Mouse (Mus musculus): ENCODE data around the gene Rassf7. TPM values are rescaled to one million over a fixed set of nuclear protein-coding genes. Genes with fewer than 3 reads are reported as not detected.
"Not testable (repeated sequence)": the region's sequence is repeated elsewhere in the genome, so short reads cannot be mapped to it uniquely, and the experiment has no call there.

The Rassf7 gene
- total RNA-seq, 2 experiments from 2014 or later = 1.2 to 1.5 TPM

- no peak for DNase-seq
- intact Hi-C loops (cut with DNase I) = loop anchor here (10.0 kb wide), 1 partner anchor 56 kb away; no protein-coding TSS in a partner anchor
Observed at GRCm38 (mm10) chr7:141220377-141220776, 4.7 kb downstream of the Rassf7 start.

- DNase-seq = peak; percentile 96
- intact Hi-C loops (cut with DNase I) = loop anchor here (10.0 kb wide), 1 partner anchor 57 kb away; no protein-coding TSS in a partner anchor
Observed at GRCm38 (mm10) chr7:141221249-141222125, 5.8 kb downstream of the Rassf7 start.

- intact Hi-C loops (cut with DNase I) = loop anchor here (10.0 kb wide), 1 partner anchor 57 kb away; no protein-coding TSS in a partner anchor
- DNase-seq = no peak
Observed at GRCm38 (mm10) chr7:141222126-141222467, 6.4 kb downstream of the Rassf7 start.

- no peak for DNase-seq
- intact Hi-C loops (cut with DNase I) = loop anchor here (10.0 kb wide), 1 partner anchor 58 kb away; no protein-coding TSS in a partner anchor
Observed at GRCm38 (mm10) chr7:141222696-141223215, 7.1 kb downstream of the Rassf7 start.

GRCm38 (mm10) chr7:141226535-141226934, 10.9 kb downstream of the Rassf7 start:
- no peak for DNase-seq
- intact Hi-C loops (cut with DNase I) = loop anchor here (5.0 to 10.0 kb wide), 2 partner anchors 62 to 136 kb away; no protein-coding TSS in a partner anchor

- intact Hi-C loops (cut with DNase I) = loop anchor here (5.0 to 10.0 kb wide), 2 partner anchors 63 to 135 kb away; no protein-coding TSS in a partner anchor
- no peak for DNase-seq
Observed at GRCm38 (mm10) chr7:141227796-141228195, 12.1 kb downstream of the Rassf7 start.

GRCm38 (mm10) chr7:141228279-141229067, 12.8 kb downstream of the Rassf7 start, which contains the start of gene Phrf1:
Gene Phrf1 (plus strand): TSS chr7:141228784.
- intact Hi-C loops (cut with DNase I) = loop anchor here (5.0 to 10.0 kb wide), 2 partner anchors 64 to 134 kb away; no protein-coding TSS in a partner anchor
- peak; percentile 95 to 97 for DNase-seq

- intact Hi-C loops (cut with DNase I) = loop anchor here (5.0 to 10.0 kb wide), 3 partner anchors 65 to 295 kb away; no protein-coding TSS in a partner anchor
- no peak for DNase-seq
Observed at GRCm38 (mm10) chr7:141229702-141230101, 14.0 kb downstream of the Rassf7 start.

- no peak for DNase-seq
- intact Hi-C loops (cut with DNase I) = loop anchor here (10.0 kb wide), 1 partner anchor 294 kb away; no protein-coding TSS in a partner anchor
Observed at GRCm38 (mm10) chr7:141230570-141230969, 14.9 kb downstream of the Rassf7 start.

GRCm38 (mm10) chr7:141231111-141231510, 15.5 kb downstream of the Rassf7 start:
- no peak for DNase-seq
- intact Hi-C loops (cut with DNase I) = loop anchor here (10.0 kb wide), 1 partner anchor 294 kb away; no protein-coding TSS in a partner anchor

GRCm38 (mm10) chr7:141231551-141231950, 15.9 kb downstream of the Rassf7 start:
- no peak for DNase-seq
- intact Hi-C loops (cut with DNase I) = loop anchor here (10.0 kb wide), 1 partner anchor 293 kb away; no protein-coding TSS in a partner anchor

- intact Hi-C loops (cut with DNase I); DNase-seq: not testable (repeated sequence)
Observed at GRCm38 (mm10) chr7:141250486-141250885, 34.8 kb downstream of the Rassf7 start.

- intact Hi-C loops (cut with DNase I) = no loop called here
- DNase-seq = no peak
Observed at GRCm38 (mm10) chr7:141256159-141256558, 40.5 kb downstream of the Rassf7 start.

- intact Hi-C loops (cut with DNase I) = no loop called here
Observed at GRCm38 (mm10) chr7:141261480-141261879, 45.8 kb downstream of the Rassf7 start.

GRCm38 (mm10) chr7:141263640-141264039, 48.0 kb downstream of the Rassf7 start:
- no peak for DNase-seq
- intact Hi-C loops (cut with DNase I) = loop anchor here (2.0 kb wide), 1 partner anchor 99 kb away; no protein-coding TSS in a partner anchor

More at GRCm38 (mm10) chr7:141261480-141261879, 45.8 kb downstream of the Rassf7 start:
- DNase-seq = no peak

- intact Hi-C loops (cut with DNase I) = loop anchor here (2.0 kb wide), 1 partner anchor 99 kb away; no protein-coding TSS in a partner anchor
Observed at GRCm38 (mm10) chr7:141264041-141264700, 48.5 kb downstream of the Rassf7 start.

GRCm38 (mm10) chr7:141264761-141265410, 49.2 kb downstream of the Rassf7 start:
- intact Hi-C loops (cut with DNase I) = loop anchor here (2.0 kb wide), 1 partner anchor 98 kb away; no protein-coding TSS in a partner anchor
- DNase-seq = peak; percentile 29 to 38

More at GRCm38 (mm10) chr7:141264041-141264700, 48.5 kb downstream of the Rassf7 start:
- no peak for DNase-seq

GRCm38 (mm10) chr7:141265411-141265738, 49.7 kb downstream of the Rassf7 start:
- no peak for DNase-seq
- intact Hi-C loops (cut with DNase I) = loop anchor here (2.0 kb wide), 1 partner anchor 97 kb away; no protein-coding TSS in a partner anchor
